Mouse (Mus musculus) liver, postnatal 0 days (tissue): ENCODE data around the gene Pde8a.

Source experiments
- CTCF ChIP-seq: sonication (generic); IDR thresholded peaks from 2 replicates; pipeline ENCODE4 v1.5.1; 2016; ENCODE audit warnings: antibody characterized with exemption, low read depth
- EP300 ChIP-seq: IDR thresholded peaks from 2 replicates; pipeline ENCODE4 v1.6.1; 2016; ENCODE audit warnings: antibody characterized with exemption, low read depth, mild to moderate bottlenecking

- TF ChIP-seq CTCF = no peak
- no peak for TF ChIP-seq EP300
Observed at GRCm38 (mm10) chr7:81343316-81343715, 129.9 kb downstream of the Pde8a start.
